1 mouse cellular context compared by ENCODE assay signal in genomic region chr11:5761820-5762632, GRCm38 (mm10).
TF ChIP-seq lines count a peak whose summit lies in the region.

Gene Urgcp (minus strand): TSS chr11:5762376.

TF ChIP-seq in MEL, 35 proteins besides CTCF, POLR2A, EP300 and RAD21 (continued from another document):
- 0 out of 2 replicates have a peak, but pooled peaks have one; percentile 60 for TF ChIP-seq ELF1 (IDR thresholded peaks at IDR 0.05; ENCODE audit: low read depth, low read length)
- no peak for TF ChIP-seq GABPA (IDR thresholded peaks at IDR 0.05; ENCODE audit: low read depth, low read length)
- TF ChIP-seq USF2 (IDR thresholded peaks at IDR 0.05; ENCODE audit: borderline replicate concordance in 1 of 2, insufficient read depth in 1 of 2, low read depth in 1 of 2, low read length in 2 of 2), result peak in 1 of 2 experiments; percentile 85; a peak in 3 of 4 replicates
TF ChIP-seq in MEL: peak in this region for 21.
